Mouse (Mus musculus) T-helper 1 cell (primary cell): ENCODE results near the gene Cutc.

ENCODE experiments used
- in situ Hi-C: fragments of 300-600 bp; cut with MboI, MseI; formaldehyde crosslinking; loops from one replicate; pipeline ENCODE4 v1.15.1; 2025; ENCODE audit warnings: high pct_unique_total_duplicates

Gene Cutc

GRCm38 (mm10) chr19:43753226-43753835, 535 bp downstream of the Cutc start:
- in situ Hi-C loops = no loop called here

- in situ Hi-C loops = no loop called here
Measured at GRCm38 (mm10) chr19:43754237-43754636, 1.4 kb downstream of the Cutc start.

GRCm38 (mm10) chr19:43754872-43755271, 2.1 kb downstream of the Cutc start:
- in situ Hi-C loops = no loop called here

- in situ Hi-C loops = no loop called here
Measured at GRCm38 (mm10) chr19:43760504-43760903, 7.7 kb downstream of the Cutc start.

- in situ Hi-C loops = no loop called here
Measured at GRCm38 (mm10) chr19:43761543-43762256, 8.9 kb downstream of the Cutc start.

GRCm38 (mm10) chr19:43762410-43762809, 9.6 kb downstream of the Cutc start:
- in situ Hi-C loops = no loop called here

- in situ Hi-C loops = no loop called here
Measured at GRCm38 (mm10) chr19:43766451-43766850, 13.7 kb downstream of the Cutc start.

GRCm38 (mm10) chr19:43767549-43768322, 14.9 kb downstream of the Cutc start:
- in situ Hi-C loops = no loop called here

- in situ Hi-C loops = no loop called here
Measured at GRCm38 (mm10) chr19:43769366-43769960, 16.7 kb downstream of the Cutc start.

GRCm38 (mm10) chr19:43770584-43770983, 17.8 kb downstream of the Cutc start:
- in situ Hi-C loops = no loop called here

- in situ Hi-C loops = no loop called here
Measured at GRCm38 (mm10) chr19:43771499-43771969, 18.7 kb downstream of the Cutc start.

GRCm38 (mm10) chr19:43772311-43772710, 19.5 kb downstream of the Cutc start:
- in situ Hi-C loops = no loop called here

- in situ Hi-C loops = no loop called here
Measured at GRCm38 (mm10) chr19:43775433-43775832, 22.6 kb downstream of the Cutc start.

- in situ Hi-C loops = no loop called here
Measured at GRCm38 (mm10) chr19:43776561-43776960, 23.8 kb downstream of the Cutc start.

- in situ Hi-C loops = no loop called here
Measured at GRCm38 (mm10) chr19:43777308-43777707, 24.5 kb downstream of the Cutc start.

- in situ Hi-C loops = no loop called here
Measured at GRCm38 (mm10) chr19:43780391-43780790, 27.6 kb downstream of the Cutc start.

- in situ Hi-C loops = no loop called here
Measured at GRCm38 (mm10) chr19:43781980-43782379, 29.2 kb downstream of the Cutc start, which contains the start of gene Abcc2. TSS of gene Abcc2 (plus strand) at chr19:43782192.

GRCm38 (mm10) chr19:43784761-43785160, 32.0 kb downstream of the Cutc start:
- in situ Hi-C loops = no loop called here

- in situ Hi-C loops = no loop called here
Measured at GRCm38 (mm10) chr19:43786249-43787026, 33.6 kb downstream of the Cutc start.

- in situ Hi-C loops = no loop called here
Measured at GRCm38 (mm10) chr19:43789817-43790216, 37.0 kb downstream of the Cutc start.

- in situ Hi-C loops = no loop called here
Measured at GRCm38 (mm10) chr19:43792537-43792936, 39.7 kb downstream of the Cutc start.
